Mouse (Mus musculus) ES-Bruce4 (cell line): ENCODE measurements around the gene Ppm1m.

ENCODE experiments used
- CTCF ChIP-seq: IDR thresholded peaks from one replicate; pipeline ENCODE4 v1.8.1; 2011; ENCODE audit warnings: low read depth, low read length
- EP300 ChIP-seq: IDR thresholded peaks from 2 replicates; pipeline ENCODE4 v1.6.1; 2011; ENCODE audit warnings: low read depth, low read length; ENCODE audit not compliant: insufficient read depth
- POLR2A ChIP-seq: IDR thresholded peaks from one replicate; pipeline ENCODE4 v1.8.1; 2011; ENCODE audit warnings: low read length; ENCODE audit not compliant: insufficient read depth

- TF ChIP-seq CTCF (no peak), EP300 (no peak), POLR2A (no peak)
These were observed 32.8 kb downstream of the Ppm1m start for GRCm38 (mm10) chr9:106166709-106167108.
